Mouse (Mus musculus): Measurements from ENCODE around the gene March6.

March6 gene

DNA sequence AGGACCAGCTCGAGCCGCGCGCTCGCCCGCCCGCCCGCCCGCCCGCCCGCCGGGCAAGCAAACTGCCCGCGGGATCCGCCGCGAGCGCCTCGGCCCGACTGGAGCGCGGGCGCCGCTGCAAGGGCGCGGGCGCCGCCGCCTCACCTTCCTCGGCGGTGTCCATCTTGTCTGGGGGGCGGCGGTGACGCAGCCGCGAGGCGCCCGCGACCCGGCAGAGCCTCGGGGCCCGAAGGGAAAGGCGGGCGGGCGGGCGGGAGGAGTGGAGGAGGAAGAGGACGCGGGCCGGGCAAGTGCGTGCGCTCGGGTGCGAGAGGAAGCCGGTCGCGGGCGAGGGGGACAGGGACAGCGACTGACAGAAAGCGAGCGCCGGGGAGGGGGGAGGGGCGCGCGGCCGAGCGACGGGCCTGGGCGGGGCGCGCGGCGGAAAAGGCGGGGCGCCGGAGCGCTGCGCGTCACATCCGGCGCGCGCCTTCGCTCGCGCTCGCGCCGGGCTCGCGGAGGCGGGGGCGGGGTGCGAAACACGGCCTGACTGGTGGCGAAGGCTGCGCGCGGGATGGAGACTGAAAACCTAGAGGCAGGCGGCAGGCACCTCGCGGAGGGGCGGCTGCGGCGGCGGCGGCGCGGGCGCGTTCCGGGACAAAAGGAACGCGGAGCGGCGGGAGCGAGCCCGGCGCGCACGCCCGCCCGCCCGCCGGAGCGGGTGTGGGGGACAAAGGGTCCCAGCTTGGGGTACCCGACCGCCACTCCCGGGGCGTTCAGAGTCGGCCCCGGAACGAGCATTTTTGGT is at the start of gene March6:
Gene March6, minus strand, starts transcription at position 395 of the 787 bp plus-strand sequence.
- peak; percentile 53 for DNase-seq (ENCODE audit: low spot score)

DNA sequence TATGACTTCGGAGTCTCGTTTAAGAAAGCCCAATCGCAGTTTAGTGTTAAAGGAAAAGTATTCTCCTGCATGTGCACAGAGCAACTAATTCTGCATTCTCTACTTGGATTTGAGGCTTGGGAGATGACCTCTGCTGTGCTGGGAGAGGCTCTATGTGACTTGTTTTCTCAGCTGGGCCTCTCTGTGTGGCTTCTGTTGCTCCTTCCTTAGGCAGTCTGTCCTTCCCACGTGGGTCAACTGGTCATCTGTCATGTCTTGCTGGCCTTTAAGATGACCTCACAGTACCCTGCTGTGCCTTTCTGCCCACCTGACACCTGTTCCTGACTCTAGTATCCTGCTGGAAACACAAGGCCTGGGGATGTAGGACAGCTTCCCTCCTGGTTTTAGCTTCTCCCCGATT is 45.2 kb upstream of the March6 start:
- DNase-seq (ENCODE audit: low spot score), result no peak

DNA sequence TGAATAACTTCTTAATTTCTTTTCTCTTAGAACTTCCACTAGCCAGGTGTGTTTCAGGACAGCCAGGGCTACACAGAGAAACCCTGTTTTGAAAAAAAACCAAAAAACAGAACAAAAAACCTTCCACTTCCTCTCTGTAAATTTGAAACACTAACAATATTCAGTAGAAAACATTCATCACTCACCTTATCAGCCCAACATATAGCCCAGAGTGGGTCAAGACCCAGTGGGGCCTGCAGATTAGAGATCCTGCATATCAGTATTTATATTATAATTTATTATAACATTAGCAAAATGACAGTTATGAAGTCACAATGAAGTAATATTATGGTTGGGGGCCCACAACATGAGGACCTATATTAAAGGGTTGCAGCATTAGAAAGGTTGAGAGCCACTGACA is 42.8 kb upstream of the March6 start:
- no peak for DNase-seq (ENCODE audit: low spot score)

DNA sequence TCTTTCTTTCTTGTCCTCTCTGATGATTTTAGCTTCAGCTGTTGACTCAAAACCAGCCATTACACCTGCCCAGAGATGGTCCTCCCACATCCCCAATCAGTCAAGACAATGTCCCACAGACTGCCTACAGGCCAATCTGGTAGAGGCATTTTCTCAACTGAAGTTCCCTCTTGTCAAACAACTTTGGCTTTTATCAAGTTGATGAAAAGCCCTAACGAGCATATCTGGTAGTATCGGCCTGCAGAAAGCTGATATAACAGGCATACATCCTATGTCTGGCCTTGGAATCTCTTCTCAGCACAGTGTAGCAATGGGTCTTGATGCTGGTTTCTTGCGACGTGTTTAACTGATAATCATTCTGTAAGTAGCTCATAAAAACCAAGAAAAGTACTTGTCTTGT is 42.4 kb upstream of the March6 start:
- DNase-seq (ENCODE audit: low spot score), result no peak

DNA sequence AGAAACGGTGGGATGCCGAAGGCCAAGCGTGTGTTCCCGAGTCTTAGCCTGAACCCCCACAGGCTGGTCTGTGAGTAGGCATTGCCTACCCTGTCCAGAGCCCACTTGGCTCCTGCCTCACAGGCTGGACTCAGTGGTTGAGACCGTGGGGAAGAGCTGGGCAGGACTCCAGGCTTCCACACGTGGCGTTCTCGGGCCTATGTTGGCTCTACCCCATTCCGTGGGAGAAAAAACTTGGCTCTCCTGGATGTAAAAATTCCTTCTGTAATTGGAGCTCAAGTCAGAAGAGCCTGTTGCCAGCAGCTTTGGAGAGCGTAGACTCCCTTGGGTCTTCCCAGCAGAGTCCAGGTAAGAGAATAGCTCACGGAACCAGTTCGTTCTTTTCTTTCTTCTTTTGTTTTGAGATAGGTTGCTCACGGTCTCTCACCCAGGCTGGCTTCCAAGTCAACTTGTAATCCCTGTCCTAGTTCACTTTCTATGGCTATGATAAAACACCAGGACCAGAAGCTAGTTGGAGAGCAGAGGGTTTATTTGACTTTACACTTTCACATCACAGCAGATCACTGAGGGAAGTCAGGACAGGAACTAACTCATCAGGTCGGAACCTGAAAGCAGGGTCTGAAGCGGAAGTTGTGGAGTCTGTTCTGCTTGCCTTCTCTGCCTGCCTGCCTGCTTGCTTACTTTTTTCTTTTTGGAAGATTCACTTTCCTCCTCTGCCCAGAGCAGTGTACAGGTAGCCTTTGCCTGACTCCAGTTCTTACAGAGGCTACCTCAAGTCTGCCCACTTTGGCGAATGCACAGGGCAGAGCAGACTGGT is 41.3 kb upstream of the March6 start:
- DNase-seq (ENCODE audit: low spot score), result no peak

DNA sequence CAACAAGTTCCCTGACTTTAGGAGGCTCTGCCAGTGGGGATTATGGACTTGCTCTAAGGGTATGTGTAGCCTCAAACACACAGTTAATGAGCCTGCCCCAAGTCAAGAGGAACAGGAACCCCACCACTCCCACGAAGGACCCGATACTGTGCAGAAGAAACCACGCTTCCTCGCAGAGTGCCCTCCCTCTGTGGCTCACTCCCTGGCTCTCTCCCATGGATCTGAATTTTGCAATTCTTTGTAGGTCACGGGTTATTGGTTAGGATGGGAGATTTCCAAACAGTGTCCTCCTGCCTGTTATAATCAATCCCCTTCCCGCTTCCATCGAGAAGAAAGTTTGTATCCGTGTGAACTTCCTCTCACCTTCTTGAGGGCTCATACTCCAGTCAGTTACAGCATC is 40.1 kb upstream of the March6 start:
- no peak for DNase-seq (ENCODE audit: low spot score)

DNA sequence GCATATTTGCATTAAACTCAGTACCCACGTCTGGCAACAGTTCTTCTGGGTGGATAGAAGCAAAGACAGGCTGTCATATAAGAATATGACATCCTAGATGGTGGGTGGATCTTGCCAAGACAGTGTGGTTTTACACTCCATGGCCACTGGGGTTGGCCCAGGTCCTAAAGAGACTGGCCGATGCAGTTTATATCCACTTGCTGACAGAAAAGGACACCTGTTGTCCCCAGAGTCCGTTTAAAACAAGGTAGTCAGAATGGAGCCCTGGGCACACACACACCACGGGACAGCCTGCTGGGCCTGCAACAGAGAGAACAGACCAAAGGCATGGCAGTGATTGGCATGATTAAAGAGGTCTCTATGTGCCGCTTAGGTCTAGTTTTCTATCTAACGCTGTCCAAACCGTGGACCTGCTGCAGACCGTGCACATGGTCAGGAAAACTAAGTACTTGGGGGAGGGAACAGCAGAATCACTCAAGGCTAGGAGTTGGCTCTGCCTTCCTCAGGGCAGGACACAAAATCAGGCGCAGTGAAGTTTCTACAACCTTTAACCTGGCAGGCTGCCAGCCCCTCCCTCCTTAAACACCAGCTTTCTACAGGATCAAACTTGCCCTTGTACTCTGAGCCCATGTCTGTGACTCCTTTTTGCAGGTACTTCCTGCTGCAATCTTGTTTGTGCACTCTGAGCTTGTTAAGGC is 38.6 kb upstream of the March6 start:
- DNase-seq (ENCODE audit: low spot score), result no peak

DNA sequence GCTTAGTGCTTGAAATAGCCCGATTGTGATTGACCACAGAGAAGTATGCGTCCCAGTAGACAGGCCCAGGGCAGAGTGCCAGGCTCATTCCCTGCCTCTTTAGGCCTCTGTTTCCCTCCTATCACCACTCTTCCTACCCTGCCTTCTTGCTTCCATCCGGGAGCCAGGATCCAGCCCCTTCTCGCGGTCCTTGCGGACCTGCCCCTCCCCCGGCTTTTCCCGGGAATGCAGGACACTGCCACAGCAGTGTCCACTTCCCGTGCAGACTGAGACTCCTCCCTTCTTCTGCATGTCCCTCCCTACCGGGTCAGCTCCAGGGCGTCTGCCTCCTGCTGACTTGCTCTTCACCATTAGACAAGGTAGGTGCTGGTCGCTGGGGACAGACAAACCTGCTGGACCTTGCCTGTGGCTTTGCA is 37.7 kb upstream of the March6 start:
- no peak for DNase-seq (ENCODE audit: low spot score)

DNA sequence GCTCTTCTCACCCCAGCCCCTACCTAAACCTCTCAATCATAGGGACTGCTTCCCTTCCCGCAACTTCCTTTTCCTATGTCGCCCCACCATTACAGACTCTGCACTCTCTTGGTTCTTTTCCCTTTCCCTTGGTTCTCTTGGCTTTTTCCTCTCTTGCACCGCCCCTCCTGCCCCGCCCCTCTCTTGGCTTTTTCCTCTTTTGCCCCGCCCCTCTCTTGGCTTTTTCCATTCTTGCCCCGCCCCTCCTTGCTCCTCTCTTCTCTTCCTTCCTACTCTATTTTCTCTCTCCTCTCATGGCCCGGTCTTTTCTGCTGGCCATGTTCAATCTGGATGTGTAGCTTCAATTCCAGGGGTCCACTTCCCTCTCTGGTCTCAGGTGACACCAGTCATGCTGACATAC is 36.6 kb upstream of the March6 start:
- DNase-seq (ENCODE audit: low spot score), result no peak

DNA sequence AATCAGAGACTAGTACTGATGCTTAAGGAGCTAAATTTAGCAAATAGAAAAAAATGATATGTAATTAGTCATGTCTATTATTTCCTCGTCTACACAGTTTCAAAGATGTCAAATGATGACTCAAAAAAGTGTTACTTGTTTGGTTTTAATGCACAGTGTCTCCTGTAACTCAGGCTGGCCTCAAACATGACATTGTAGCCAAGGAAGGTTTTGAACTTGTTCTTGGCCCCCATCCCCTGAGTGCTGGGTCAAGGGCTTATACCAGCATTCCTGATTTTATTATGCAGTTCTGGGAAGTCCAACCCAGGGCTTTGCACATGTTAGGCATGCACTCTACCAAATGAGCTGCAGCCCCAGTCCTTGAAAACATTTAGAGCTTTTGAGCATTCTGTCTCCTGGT is 34.9 kb upstream of the March6 start:
- no peak for DNase-seq (ENCODE audit: low spot score)

DNA sequence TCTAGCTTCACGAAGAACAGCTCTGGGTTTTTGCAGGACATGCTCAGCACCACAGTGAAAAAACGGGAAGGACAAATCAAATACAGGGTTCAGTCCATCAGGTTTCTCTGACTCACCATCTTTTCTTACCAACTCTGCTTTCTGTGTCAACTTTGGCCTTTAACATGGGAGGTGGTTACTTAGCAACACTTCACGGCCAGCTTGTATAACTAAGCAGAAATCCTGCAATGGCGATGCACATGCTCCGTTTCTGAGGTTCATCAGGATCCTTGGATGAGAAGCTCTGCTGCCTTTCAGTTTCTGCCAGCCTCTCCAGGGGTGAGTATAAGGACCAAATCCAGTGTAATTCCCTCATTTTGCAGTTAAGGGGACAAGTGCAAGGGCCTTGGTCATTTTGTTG is 34.3 kb upstream of the March6 start, which contains the start of gene Cmbl:
Gene Cmbl, plus strand, starts transcription at position 206 of the 400 bp plus-strand sequence.
- no peak for DNase-seq (ENCODE audit: low spot score)

DNA sequence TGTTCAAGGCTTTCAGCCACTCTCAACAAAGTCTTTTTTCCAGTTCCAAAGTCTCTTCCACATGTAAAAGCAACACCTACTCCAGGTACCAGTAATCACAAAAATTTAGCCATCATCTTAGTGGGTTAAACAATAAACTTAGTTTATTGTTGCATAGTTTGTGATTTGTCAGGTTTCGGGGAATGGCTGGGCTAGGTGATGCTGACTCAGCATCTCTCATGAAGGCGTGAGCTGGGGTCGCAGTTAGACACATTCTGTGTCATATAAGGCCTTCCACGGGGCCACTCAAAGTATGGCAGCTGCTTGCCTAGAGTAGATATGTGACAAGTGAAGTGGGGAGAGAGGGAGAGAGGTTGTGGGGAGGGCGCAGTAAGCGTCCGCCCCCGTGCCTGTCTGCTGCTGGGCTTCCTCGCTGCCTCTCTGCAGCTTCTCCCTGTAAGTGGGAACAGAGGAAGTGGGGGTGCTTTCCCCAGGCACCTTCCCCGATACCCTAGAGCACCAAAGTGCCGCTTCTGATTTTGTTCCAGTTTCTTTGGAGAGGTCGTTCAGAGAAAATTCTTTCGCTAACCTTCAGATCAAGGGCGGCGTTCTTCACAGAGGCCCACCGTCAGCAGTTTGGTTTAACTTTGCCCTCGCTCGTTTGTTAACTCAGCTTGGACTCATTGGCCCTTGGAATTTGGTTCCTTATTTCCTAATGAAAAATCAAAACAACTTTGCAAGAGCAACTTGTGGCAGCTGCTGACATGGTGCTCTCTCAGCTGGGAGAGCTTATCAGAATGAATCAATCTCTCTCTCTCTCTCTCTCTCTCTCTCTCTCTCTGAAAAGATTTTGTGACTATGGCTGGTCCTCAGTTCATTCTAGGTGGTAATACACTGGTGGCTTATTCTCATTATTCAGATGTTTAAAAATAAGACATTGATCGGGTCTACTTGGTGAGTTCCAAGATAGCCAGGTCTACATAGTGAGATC is 33.0 kb upstream of the March6 start:
- no peak for DNase-seq (ENCODE audit: low spot score)

DNA sequence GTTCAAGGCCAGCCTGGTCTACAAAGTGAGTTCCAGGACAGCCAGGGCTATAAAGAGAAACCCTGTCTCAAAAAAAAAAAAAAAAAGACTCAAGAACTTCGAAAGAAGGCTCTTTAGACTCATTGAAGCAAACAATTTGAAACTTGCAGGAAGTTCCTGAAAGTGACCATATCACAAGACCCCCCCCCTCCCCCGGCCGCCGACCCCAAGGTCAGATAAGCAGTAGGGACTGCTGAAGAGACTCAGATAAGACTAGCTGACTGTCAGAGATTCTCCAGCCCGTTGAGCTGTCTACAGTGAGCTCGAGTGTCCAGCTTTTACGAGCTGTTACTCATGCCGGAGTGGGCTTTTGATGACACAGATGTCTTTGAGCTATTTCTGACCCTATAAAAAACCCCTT is 32.0 kb upstream of the March6 start:
- DNase-seq (ENCODE audit: low spot score), result no peak

DNA sequence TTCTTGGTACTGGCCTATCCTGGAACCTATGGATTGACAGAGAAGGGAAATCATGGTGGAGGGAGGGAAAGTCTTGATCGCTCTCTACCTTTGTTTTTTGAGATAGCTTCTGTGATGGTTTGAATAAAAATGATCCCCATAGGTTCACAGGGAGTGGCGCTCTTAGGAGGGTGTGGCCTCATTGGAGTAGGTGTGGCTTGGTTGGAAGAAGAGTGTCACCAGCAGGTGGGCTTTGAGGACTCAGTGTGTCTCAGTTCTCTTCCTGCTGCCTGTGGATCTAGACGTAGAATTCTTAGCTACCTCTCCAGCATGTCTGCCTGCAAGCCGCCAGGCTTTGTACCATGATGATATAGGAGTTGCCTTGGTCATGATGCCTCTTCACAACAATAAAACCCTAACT is 31.1 kb upstream of the March6 start:
- no peak for DNase-seq (ENCODE audit: low spot score)

DNA sequence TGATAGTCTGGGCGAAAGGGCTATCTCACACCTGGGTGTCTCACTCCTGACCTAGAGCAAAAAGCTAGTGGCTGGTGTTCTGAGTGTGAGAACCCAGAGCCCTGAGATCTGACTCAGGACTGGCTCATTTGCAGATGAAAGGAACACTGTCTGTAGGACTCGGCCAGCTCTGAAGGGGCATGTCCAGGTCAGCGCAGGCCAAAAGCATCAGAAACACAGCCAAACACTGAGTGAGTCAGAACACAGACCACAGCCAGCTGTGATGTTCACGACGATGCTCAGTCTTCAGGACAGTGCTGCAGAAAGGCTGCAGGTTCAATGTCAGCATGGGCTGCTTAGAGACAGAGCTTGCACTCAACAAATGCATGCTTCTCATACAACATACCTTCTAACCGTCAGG is 30.5 kb upstream of the March6 start:
- DNase-seq (ENCODE audit: low spot score), result no peak

DNA sequence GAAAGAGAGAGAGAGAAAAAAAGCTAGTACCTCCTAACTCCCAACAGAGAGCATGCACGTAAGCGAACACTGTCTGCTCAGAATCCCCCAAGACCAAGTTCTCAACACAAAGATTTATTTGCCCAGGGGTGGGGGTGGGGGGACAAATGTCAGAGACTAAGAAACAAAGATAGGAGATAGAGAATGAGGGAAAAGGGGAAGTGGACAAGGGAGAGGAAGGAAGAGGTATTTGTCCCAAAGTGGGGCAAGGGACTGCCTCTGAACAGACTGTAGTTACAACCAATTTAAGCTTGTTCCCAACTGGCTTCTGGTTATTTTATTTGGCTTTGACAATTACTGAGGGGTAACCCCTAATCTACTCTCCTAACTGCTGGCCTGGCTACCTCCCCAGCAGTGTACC is 24.0 kb upstream of the March6 start:
- no peak for DNase-seq (ENCODE audit: low spot score)

DNA sequence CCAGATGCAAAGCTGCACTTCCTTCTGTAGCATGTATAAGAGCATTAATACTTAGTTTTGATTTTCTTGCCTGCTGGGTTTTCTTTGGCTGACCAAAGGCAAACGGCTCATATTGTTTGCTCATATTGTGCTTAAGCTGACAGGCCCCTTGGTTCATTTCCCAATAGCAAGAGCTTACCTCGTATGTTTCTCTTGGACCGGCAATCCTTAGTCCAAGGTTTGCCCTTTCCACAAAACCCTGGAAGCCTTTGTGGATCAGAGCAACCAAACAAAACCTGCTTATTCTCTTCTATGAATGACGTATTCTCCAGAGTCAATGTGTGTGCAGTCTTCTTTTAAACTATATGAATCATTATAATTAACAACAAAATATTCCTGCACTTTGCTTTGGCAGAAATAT is 19.5 kb upstream of the March6 start:
- DNase-seq (ENCODE audit: low spot score), result no peak

DNA sequence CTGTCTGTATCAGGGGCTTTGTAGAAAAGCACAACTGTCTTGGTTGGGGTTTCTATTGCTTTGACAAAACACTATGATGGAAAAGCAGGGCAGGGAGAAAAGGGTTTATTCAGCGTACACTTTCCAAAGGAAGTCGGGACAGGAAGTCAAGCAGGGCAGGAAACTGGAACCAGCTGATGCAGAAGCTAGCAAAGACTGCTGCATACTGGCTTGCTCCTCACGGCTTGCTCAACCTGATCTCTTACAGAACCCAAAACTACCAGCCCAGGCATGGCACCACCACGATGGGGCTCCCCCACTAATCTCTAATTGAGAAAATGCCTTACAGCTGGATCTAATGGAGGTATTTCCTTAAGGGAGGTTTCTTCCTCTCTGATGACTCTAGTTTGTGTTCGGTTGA is 16.6 kb upstream of the March6 start:
- DNase-seq (ENCODE audit: low spot score), result no peak

DNA sequence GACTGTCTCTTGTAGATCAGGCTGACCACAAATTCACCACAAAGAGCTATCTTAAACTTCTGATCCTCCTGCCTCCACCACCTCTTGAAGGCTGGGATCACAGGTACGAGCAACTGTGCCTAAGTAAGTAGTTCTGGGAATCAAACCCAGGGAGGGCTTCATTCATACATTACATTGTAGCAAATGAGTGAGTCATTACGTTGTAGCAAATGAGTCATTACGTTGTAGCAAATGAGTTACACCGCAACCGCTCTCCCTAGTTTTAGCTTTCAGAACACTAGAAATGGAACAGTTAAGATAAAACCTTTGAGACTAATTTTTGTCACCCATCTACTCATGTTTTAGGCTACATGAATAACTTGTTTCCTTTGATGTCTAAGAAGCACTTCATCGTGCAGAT is 15.4 kb upstream of the March6 start:
- no peak for DNase-seq (ENCODE audit: low spot score)

DNA sequence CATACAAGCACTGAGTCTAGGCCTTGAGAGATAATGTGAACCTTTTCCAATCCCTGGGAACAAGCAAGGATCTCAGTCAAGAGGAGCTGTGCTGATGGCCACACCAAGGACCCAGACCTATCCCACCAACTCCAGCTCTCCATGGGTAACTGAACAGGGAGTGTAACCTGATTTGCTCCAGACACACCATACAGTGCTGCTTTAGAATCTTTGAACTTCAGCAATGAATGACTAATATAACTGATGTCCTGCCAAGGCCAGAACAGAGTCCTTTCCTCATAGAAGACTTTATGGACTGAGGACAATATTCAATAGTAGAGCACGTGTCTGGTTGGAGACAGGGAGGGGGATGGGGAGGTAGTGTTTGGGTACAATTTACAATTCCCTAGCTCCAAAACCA is 14.2 kb upstream of the March6 start:
- DNase-seq (ENCODE audit: low spot score), result no peak

DNA sequence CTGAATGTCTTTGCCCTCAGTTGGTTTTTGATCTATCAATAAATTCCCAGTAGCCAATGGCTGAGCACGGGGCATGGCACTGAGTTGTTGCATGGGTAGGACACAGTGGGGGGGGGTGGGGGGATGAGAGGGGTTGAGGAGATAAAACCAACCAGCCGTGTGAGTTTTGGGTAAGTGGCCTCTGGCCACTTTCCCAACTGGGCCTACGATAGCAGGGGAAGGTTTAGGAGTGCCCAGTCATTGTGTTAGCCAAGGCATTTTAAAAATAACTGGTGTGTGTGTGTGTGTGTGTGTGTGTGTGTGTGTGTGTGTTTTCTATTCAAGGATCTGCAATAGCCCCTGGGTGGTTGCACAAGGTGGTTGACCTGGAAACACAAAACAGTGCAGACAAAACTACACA is 12.4 kb upstream of the March6 start:
- DNase-seq (ENCODE audit: low spot score), result no peak

All from ovary, postnatal 10 days (tissue).